25 mouse cellular contexts compared by ENCODE assay signal in genomic region chr17:74753628-74754104, GRCm38 (mm10). TPM values are rescaled to one million over a fixed set of nuclear protein-coding genes. Genes with fewer than 3 reads are reported as not detected.
DNase-seq lines count a peak whose midpoint lies in the region; ATAC-seq and TF ChIP-seq lines count a peak whose summit lies in the region.
"Had no signal": no experiment of that assay in that cellular context is flagged by ENCODE, and none has a peak within 500 bp of the region (broad histone marks: within the 10 kb centered on the region; RNA-seq: fewer than 3 reads in every experiment).

No protein-coding gene starts in this region.

- H3K27ac ChIP-seq in kidney, postnatal 0 days, result no peak overlapping the region
- peak overlapping the region; percentile 11 for H3K27ac ChIP-seq in lung, embryonic 16.5 days (ENCODE audit: low read length)
- peak overlapping the region; percentile 47; the same call in 1 of the 2 replicates for H3K27ac ChIP-seq in thymus, adult 2 months (ENCODE audit: control insufficient read depth, insufficient read depth, low read length)
- H3K27ac ChIP-seq: forebrain, embryonic 10.5 days; forebrain, embryonic 13.5 days; hindbrain, embryonic 10.5 days; hindbrain, embryonic 13.5 days had no signal

- DNase-seq in kidney, postnatal 0 days (ENCODE audit: low spot score), result peak; percentile 33
- DNase-seq in kidney, adult 8-10 months, result no peak
- no peak for DNase-seq in lung, adult 18-20 months
- no peak for DNase-seq in thymus, adult 2 months
- no peak for DNase-seq in thymus, postnatal 4 days
- DNase-seq: adrenal gland, postnatal 10 days; adrenal gland, postnatal 36 days; B cell, adult 2 months; cerebellum, adult 18-20 months; cerebellum, adult 9-10 months; cerebellum, postnatal 14 days; gastrocnemius, postnatal 10 days; gastrocnemius, postnatal 36 days; heart, postnatal 36 days had no signal

- H3K4me1 ChIP-seq in kidney, postnatal 0 days (replicated peaks; ENCODE audit: insufficient read depth, low read length), result no peaks in the 10 kb centered on the region
- peaks cover 5% of the 10 kb centered on the region for H3K4me1 ChIP-seq in lung, embryonic 16.5 days (replicated peaks; ENCODE audit: control insufficient read depth, insufficient read depth, low read length)
- peaks cover 14% of the 10 kb centered on the region for H3K4me1 ChIP-seq in thymus, adult 2 months (replicated peaks; ENCODE audit: control insufficient read depth, insufficient read depth, low read length)
- H3K4me1 ChIP-seq: forebrain, embryonic 10.5 days; forebrain, embryonic 13.5 days; hindbrain, embryonic 10.5 days; hindbrain, embryonic 13.5 days had no signal

- WGBS in kidney, postnatal 0 days, result 54% methylated on average over 5 of the region's 5 CpGs
- 46% methylated on average over 5 of the region's 5 CpGs for WGBS in lung, embryonic 16.5 days
- 88% methylated on average over 5 of the region's 5 CpGs for WGBS in thymus, adult 2 months

- H3K4me2 ChIP-seq in kidney, postnatal 0 days (ENCODE audit: low read length), result no peak overlapping the region
- H3K4me2 ChIP-seq in lung, embryonic 16.5 days (ENCODE audit: low read depth, low read length), result no peak overlapping the region
- H3K4me2 ChIP-seq: forebrain, embryonic 13.5 days; heart, embryonic 11.5 days; hindbrain, embryonic 13.5 days had no signal

- H3K4me3 ChIP-seq in kidney, postnatal 0 days (replicated peaks; ENCODE audit: low read depth, low read length), result no peak overlapping the region
- H3K4me3 ChIP-seq in lung, embryonic 16.5 days (ENCODE audit: low read length), result no peak overlapping the region
- no peak overlapping the region for H3K4me3 ChIP-seq in thymus, adult 2 months (ENCODE audit: control insufficient read depth, insufficient read depth, low read length)
- H3K4me3 ChIP-seq: forebrain, embryonic 10.5 days; forebrain, embryonic 13.5 days; hindbrain, embryonic 10.5 days; hindbrain, embryonic 13.5 days had no signal

- no peaks in the 10 kb centered on the region for H3K27me3 ChIP-seq in kidney, postnatal 0 days (ENCODE audit: insufficient read depth, low read length)
- H3K27me3 ChIP-seq in lung, embryonic 16.5 days (ENCODE audit: control insufficient read depth, insufficient read depth, low read depth, low read length), result no peaks in the 10 kb centered on the region
- no peaks in the 10 kb centered on the region for H3K27me3 ChIP-seq in thymus, adult 2 months (ENCODE audit: control insufficient read depth, insufficient read depth, low read length)
- H3K27me3 ChIP-seq: CH12.LX; forebrain, embryonic 13.5 days; hindbrain, embryonic 13.5 days; Patski had no signal

- H3K9ac ChIP-seq in kidney, postnatal 0 days (ENCODE audit: low read depth, low read length), result no peak overlapping the region
- no peak overlapping the region for H3K9ac ChIP-seq in lung, embryonic 16.5 days (ENCODE audit: low read length)
- H3K9ac ChIP-seq: forebrain, embryonic 13.5 days; hindbrain, embryonic 13.5 days had no signal

- ATAC-seq in kidney, postnatal 0 days (replicated peaks; ENCODE audit: low FRiP score, low read depth), result no peak
- ATAC-seq in lung, embryonic 16.5 days (ENCODE audit: low read depth), result peak; percentile 76
- no peak for ATAC-seq in monocyte, adult 5-6 weeks (replicated peaks; ENCODE audit: insufficient number of reproducible peaks, low FRiP score, low TSS enrichment, poor library complexity, severe bottlenecking)
- ATAC-seq: forebrain, embryonic 13.5 days; forebrain, embryonic 16.5 days; Patski had no signal

- no peaks in the 10 kb centered on the region for H3K9me3 ChIP-seq in kidney, postnatal 0 days (replicated peaks; ENCODE audit: low read length)
- H3K9me3 ChIP-seq in lung, embryonic 16.5 days (ENCODE audit: control insufficient read depth, low read length), result no peaks in the 10 kb centered on the region
- H3K9me3 ChIP-seq: forebrain, embryonic 10.5 days; forebrain, embryonic 13.5 days; G1E; hindbrain, embryonic 10.5 days; hindbrain, embryonic 13.5 days had no signal

- TF ChIP-seq CTCF in kidney, postnatal 0 days (IDR thresholded peaks at IDR 0.05; ENCODE audit: low read depth), result no peak
- no peak for TF ChIP-seq CTCF in thymus, adult 2 months (IDR thresholded peaks at IDR 0.05; ENCODE audit: borderline replicate concordance, control insufficient read depth, extremely low read depth, insufficient read depth, low read length, poor library complexity)

- H3K36me3 ChIP-seq in kidney, postnatal 0 days (ENCODE audit: insufficient read depth, low read length), result no peaks in the 10 kb centered on the region
- peaks cover 5% of the 10 kb centered on the region; the same call in 1 of the 2 replicates for H3K36me3 ChIP-seq in lung, embryonic 16.5 days (ENCODE audit: control insufficient read depth, insufficient read depth, low read length)
- H3K36me3 ChIP-seq in thymus, adult 2 months (ENCODE audit: control insufficient read depth, insufficient read depth, low read length), result no peaks in the 10 kb centered on the region

- no peak for TF ChIP-seq POLR2A in thymus, adult 2 months (IDR thresholded peaks at IDR 0.05; ENCODE audit: control insufficient read depth, extremely low read depth, insufficient read depth, low read length, poor library complexity)

RNA-seq across cellular contexts. Expression of gene Ttc27, which starts 36.1 kb away (rescaled TPM):
- 20.9 and 21.3 TPM in 2 replicates for polyA plus RNA-seq in kidney, postnatal 0 days (2015; fragmentation: Nextera tagmentation; extraction: Ambion mirVana)
- 18.6 and 20.0 TPM in 2 replicates for polyA plus RNA-seq in lung, embryonic 16.5 days (2015; fragmentation: Nextera tagmentation; extraction: Ambion mirVana)
- polyA plus RNA-seq in thymus, adult 2 months (2012; rRNA removed), result 6.1 and 6.7 TPM in 2 replicates
- 11.5 to 23.4 TPM (median 16.9 TPM) in 3 replicates for total RNA-seq in monocyte, adult 5-6 weeks (2017)
